Mouse (Mus musculus): ENCODE measurements around the gene Acot10. TPM values are rescaled to one million over a fixed set of nuclear protein-coding genes. Genes with fewer than 3 reads are reported as not detected.
"Not testable (repeated sequence)": the region's sequence is repeated elsewhere in the genome, so short reads cannot be mapped to it uniquely, and the experiment has no call there.

Acot10 gene
- polyA plus RNA-seq (2011; ENCODE audit: insufficient read depth, insufficient read length, low read depth, missing spikeins) = 0.45 TPM in 1 of 2 replicates, not detected in the other

DNA sequence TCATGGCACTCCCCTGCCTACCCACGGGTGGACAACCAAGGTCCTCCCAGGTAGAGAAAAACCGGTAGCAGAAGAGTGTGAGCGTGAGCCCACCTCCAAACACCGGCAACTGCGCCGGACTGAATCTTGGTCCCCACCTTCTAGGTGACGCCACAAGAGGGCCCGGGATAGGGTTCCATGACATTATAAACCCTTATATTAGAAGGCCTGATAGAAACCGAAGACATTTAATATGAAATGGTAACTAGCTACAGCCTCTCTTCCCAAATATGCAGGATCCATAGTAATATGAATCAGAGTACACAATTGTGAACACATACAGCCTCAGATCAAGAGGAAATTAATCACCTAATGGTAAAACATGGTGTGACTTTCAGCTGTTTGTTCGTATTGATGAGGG, at the start of gene Acot10:
Gene Acot10, minus strand, starts transcription at position 101 of the 400 bp plus-strand sequence.
- Histone ChIP-seq H3K4me1 (ENCODE audit: control insufficient read depth, insufficient read depth, low read length) (no peaks in the 10 kb centered on the region), H3K9me3 (replicated peaks; ENCODE audit: control insufficient read depth, insufficient read depth, low read length, poor library complexity, severe bottlenecking) (no peaks in the 10 kb centered on the region), H3K27ac (ENCODE audit: insufficient read depth, low read length) (no peak within 1 kb of the TSS), H3K36me3 (ENCODE audit: control insufficient read depth, insufficient read depth, low read length, poor library complexity, severe bottlenecking) (no peaks in the 10 kb centered on the region), H3K9ac (ENCODE audit: low read depth, poor library complexity, severe bottlenecking) (no peak within 1 kb of the TSS), H3K4me3 (ENCODE audit: low read depth, low read length) (no peak within 1 kb of the TSS), H3K27me3 (ENCODE audit: control insufficient read depth, insufficient read depth, low read length, poor library complexity, severe bottlenecking) (no peaks in the 10 kb centered on the region)
- TF ChIP-seq POLR2A (IDR thresholded peaks at IDR 0.05; ENCODE audit: insufficient read depth, low read length) = no peak
- TF ChIP-seq CTCF (IDR thresholded peaks at IDR 0.05; ENCODE audit: low read depth, low read length) = no peak
- TF ChIP-seq EP300 (IDR thresholded peaks at IDR 0.05; ENCODE audit: insufficient read depth, low read depth, low read length) = no peak

DNA sequence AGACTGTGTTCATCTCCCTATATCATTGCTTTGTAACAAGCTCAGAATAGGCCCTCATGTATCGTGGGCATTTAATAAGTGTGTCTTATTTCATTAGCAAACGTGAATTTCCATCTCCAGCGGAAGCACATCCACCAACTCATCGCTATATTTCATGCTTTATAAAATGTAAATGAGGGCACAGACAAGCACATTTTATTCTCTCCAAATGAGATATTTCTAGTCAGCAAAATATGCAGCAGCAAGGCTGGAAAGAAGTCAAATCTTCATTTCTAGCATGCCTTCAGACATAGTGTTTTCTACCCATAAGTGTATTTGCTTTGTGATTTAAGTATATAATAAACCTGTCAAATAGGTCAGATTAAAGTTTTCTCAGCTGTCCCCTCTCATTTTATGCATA, 45.3 kb upstream of the Acot10 start:
- Histone ChIP-seq H3K4me1 (ENCODE audit: control insufficient read depth, insufficient read depth, low read length) (no peaks in the 10 kb centered on the region), H3K36me3 (ENCODE audit: control insufficient read depth, insufficient read depth, low read length, poor library complexity, severe bottlenecking) (no peaks in the 10 kb centered on the region), H3K27me3 (ENCODE audit: control insufficient read depth, insufficient read depth, low read length, poor library complexity, severe bottlenecking) (no peaks in the 10 kb centered on the region), H3K9ac (ENCODE audit: low read depth, poor library complexity, severe bottlenecking) (no peak overlapping the region), H3K27ac (ENCODE audit: insufficient read depth, low read length) (no peak overlapping the region), H3K9me3 (replicated peaks; ENCODE audit: control insufficient read depth, insufficient read depth, low read length, poor library complexity, severe bottlenecking) (no peaks in the 10 kb centered on the region), H3K4me3 (ENCODE audit: low read depth, low read length) (no peak overlapping the region)
- TF ChIP-seq EP300 (IDR thresholded peaks at IDR 0.05; ENCODE audit: insufficient read depth, low read depth, low read length) (no peak), CTCF (IDR thresholded peaks at IDR 0.05; ENCODE audit: low read depth, low read length) (no peak), POLR2A (IDR thresholded peaks at IDR 0.05; ENCODE audit: insufficient read depth, low read length) (no peak)

DNA sequence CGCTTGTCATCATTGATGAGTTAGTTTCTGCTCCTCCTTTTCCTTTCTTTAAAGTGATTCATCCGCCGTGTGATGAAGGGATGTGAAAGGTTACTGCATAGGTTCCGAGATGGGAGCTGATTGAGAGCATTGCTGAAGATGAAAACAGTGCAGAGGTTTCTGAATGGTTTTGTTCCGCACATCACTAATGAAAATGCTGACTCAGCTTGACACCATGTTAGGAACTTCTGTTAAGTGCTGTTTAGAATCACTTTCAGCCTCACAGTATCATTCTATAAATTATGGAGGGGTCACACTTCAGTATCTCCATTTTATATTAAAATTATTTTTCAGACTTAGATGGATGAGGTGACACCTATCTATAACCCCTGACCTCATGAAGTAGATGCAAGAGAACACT, 29.7 kb upstream of the Acot10 start:
- Histone ChIP-seq H3K9me3 (replicated peaks; ENCODE audit: control insufficient read depth, insufficient read depth, low read length, poor library complexity, severe bottlenecking) (no peaks in the 10 kb centered on the region), H3K27me3 (ENCODE audit: control insufficient read depth, insufficient read depth, low read length, poor library complexity, severe bottlenecking) (no peaks in the 10 kb centered on the region), H3K4me1 (ENCODE audit: control insufficient read depth, insufficient read depth, low read length) (no peaks in the 10 kb centered on the region), H3K27ac (ENCODE audit: insufficient read depth, low read length) (no peak overlapping the region), H3K36me3 (ENCODE audit: control insufficient read depth, insufficient read depth, low read length, poor library complexity, severe bottlenecking) (no peaks in the 10 kb centered on the region), H3K9ac (ENCODE audit: low read depth, poor library complexity, severe bottlenecking) (no peak overlapping the region), H3K4me3 (ENCODE audit: low read depth, low read length) (no peak overlapping the region)
- TF ChIP-seq EP300 (IDR thresholded peaks at IDR 0.05; ENCODE audit: insufficient read depth, low read depth, low read length) (no peak), POLR2A (IDR thresholded peaks at IDR 0.05; ENCODE audit: insufficient read depth, low read length) (no peak), CTCF (IDR thresholded peaks at IDR 0.05; ENCODE audit: low read depth, low read length) (no peak)

DNA sequence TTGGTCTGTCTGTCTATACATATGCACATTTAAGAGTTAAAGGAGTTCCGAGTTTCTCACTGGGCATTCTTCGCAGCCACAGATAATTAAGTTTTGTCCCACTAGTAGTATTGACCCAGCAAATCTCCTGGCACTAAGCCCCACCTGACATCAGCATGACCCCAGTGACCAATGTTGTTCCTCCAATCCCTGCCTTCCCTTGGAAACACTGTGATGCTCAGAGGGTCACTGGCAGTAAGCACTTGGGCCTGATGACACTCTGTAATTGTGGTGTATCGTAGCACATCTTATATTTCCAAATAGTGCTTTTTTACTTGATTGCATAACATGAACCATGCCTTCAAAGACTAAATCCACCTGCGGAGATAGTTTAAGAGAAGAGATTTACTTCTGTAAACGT, 17.6 kb upstream of the Acot10 start:
- no peak for TF ChIP-seq POLR2A (IDR thresholded peaks at IDR 0.05; ENCODE audit: insufficient read depth, low read length)
- TF ChIP-seq CTCF (IDR thresholded peaks at IDR 0.05; ENCODE audit: low read depth, low read length) = no peak
- no peak for TF ChIP-seq EP300 (IDR thresholded peaks at IDR 0.05; ENCODE audit: insufficient read depth, low read depth, low read length)
- H3K27ac ChIP-seq (ENCODE audit: insufficient read depth, low read length) = no peak overlapping the region
- no peak overlapping the region for H3K4me3 ChIP-seq (ENCODE audit: low read depth, low read length)
- no peaks in the 10 kb centered on the region for H3K36me3 ChIP-seq (ENCODE audit: control insufficient read depth, insufficient read depth, low read length, poor library complexity, severe bottlenecking)
- no peaks in the 10 kb centered on the region for H3K27me3 ChIP-seq (ENCODE audit: control insufficient read depth, insufficient read depth, low read length, poor library complexity, severe bottlenecking)
- no peaks in the 10 kb centered on the region for H3K4me1 ChIP-seq (ENCODE audit: control insufficient read depth, insufficient read depth, low read length)
- H3K9ac ChIP-seq (ENCODE audit: low read depth, poor library complexity, severe bottlenecking) = no peak overlapping the region
- H3K9me3 ChIP-seq (replicated peaks; ENCODE audit: control insufficient read depth, insufficient read depth, low read length, poor library complexity, severe bottlenecking) = no peaks in the 10 kb centered on the region

DNA sequence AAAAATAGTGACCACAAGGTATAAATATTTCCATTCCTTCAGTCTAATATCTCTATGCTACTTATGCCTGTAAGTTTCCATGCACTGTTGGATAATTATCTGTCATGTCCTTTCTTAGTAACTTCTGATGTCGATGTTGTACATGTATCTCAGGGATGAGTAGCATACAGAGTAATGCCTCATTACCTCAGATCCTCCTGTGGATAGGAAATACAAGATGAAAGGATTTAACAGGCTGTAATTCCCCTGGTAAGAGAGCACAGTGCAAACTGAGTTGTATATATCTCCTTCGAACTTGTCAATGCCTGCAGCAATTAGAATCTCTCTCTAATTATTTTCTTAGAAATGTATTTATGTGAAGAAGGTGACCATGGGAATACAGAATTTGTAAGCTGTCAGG, 16.2 kb upstream of the Acot10 start:
- no peaks in the 10 kb centered on the region for H3K27me3 ChIP-seq (ENCODE audit: control insufficient read depth, insufficient read depth, low read length, poor library complexity, severe bottlenecking)
- no peak for TF ChIP-seq CTCF (IDR thresholded peaks at IDR 0.05; ENCODE audit: low read depth, low read length)
- TF ChIP-seq EP300 (IDR thresholded peaks at IDR 0.05; ENCODE audit: insufficient read depth, low read depth, low read length) = no peak
- TF ChIP-seq POLR2A (IDR thresholded peaks at IDR 0.05; ENCODE audit: insufficient read depth, low read length) = no peak
- H3K4me3 ChIP-seq (ENCODE audit: low read depth, low read length) = no peak overlapping the region
- no peak overlapping the region for H3K9ac ChIP-seq (ENCODE audit: low read depth, poor library complexity, severe bottlenecking)
- no peaks in the 10 kb centered on the region for H3K9me3 ChIP-seq (replicated peaks; ENCODE audit: control insufficient read depth, insufficient read depth, low read length, poor library complexity, severe bottlenecking)
- no peaks in the 10 kb centered on the region for H3K36me3 ChIP-seq (ENCODE audit: control insufficient read depth, insufficient read depth, low read length, poor library complexity, severe bottlenecking)
- no peak overlapping the region for H3K27ac ChIP-seq (ENCODE audit: insufficient read depth, low read length)
- no peaks in the 10 kb centered on the region for H3K4me1 ChIP-seq (ENCODE audit: control insufficient read depth, insufficient read depth, low read length)

DNA sequence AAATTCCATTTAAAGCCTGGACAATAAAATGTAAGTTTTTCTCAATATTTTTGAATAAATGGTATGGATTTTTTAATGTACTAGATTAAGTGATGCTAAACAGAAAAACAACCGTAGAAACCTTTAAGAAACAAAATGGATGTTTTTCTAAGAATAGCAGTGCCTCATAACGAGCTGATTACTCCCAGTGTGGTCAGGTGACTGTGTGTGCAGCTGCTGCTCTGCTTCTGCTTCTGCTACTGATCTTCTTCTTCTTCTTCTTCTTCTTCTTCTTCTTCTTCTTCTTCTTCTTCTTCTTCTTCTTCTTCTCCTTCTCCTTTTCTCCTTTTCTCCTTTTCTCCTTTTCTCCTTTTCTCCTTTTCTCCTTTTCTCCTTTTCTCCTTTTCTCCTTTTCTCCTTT, 3.0 kb upstream of the Acot10 start:
- H3K36me3 ChIP-seq (ENCODE audit: control insufficient read depth, insufficient read depth, low read length, poor library complexity, severe bottlenecking); H3K9me3 ChIP-seq (replicated peaks; ENCODE audit: control insufficient read depth, insufficient read depth, low read length, poor library complexity, severe bottlenecking): not testable (repeated sequence)

More for the DNA sequence above, 3.0 kb upstream of the Acot10 start:
- not testable (repeated sequence) for H3K4me1 ChIP-seq (ENCODE audit: control insufficient read depth, insufficient read depth, low read length); H3K27ac ChIP-seq (ENCODE audit: insufficient read depth, low read length); H3K4me3 ChIP-seq (ENCODE audit: low read depth, low read length); H3K9ac ChIP-seq (ENCODE audit: low read depth, poor library complexity, severe bottlenecking); H3K27me3 ChIP-seq (ENCODE audit: control insufficient read depth, insufficient read depth, low read length, poor library complexity, severe bottlenecking)

Data from ES-Bruce4 (cell line).